Mouse (Mus musculus) lung, embryonic 16.5 days (tissue): ENCODE results near the gene Fmo2. TPM values are rescaled to one million over a fixed set of nuclear protein-coding genes. Genes with fewer than 3 reads are reported as not detected.

Experiments
- ATAC-seq: fragments of 200-750 bp; cut with Nextera tagmentation; 2 replicates; pipeline ENCODE4 v1.8.0; 2017; ENCODE audit warnings: low read depth, mild to moderate bottlenecking, moderate library complexity
- H3K27ac ChIP-seq: fragments of 300-500 bp; sonication (generic); 2 replicates; pipeline ENCODE4 v1.5.1; 2014; ENCODE audit warnings: mild to moderate bottlenecking, control low read depth, low read length
- H3K27me3 ChIP-seq: fragments of 300-500 bp; sonication (generic); 2 replicates; pipeline ENCODE4 v1.6.1; 2014; ENCODE audit warnings: low read depth, low read length, mixed read lengths; ENCODE audit not compliant: control insufficient read depth, insufficient read depth
- H3K36me3 ChIP-seq: fragments of 300-500 bp; sonication (generic); 2 replicates; pipeline ENCODE4 v1.6.1; 2014; ENCODE audit warnings: low read length; ENCODE audit not compliant: control insufficient read depth, insufficient read depth
- H3K4me1 ChIP-seq: fragments of 300-500 bp; sonication (generic); replicated peaks from 2 replicates; pipeline ENCODE4 v1.6.1; 2014; ENCODE audit warnings: low read length, mixed read lengths; ENCODE audit not compliant: control insufficient read depth, insufficient read depth
- H3K4me2 ChIP-seq: fragments of 300-500 bp; sonication (generic); 2 replicates; pipeline ENCODE4 v1.6.1; 2014; ENCODE audit warnings: low read depth, low read length, control low read depth
- H3K4me3 ChIP-seq: fragments of 300-500 bp; sonication (generic); 2 replicates; pipeline ENCODE4 v1.5.1; 2014; ENCODE audit warnings: mild to moderate bottlenecking, low read length, control low read depth
- H3K9ac ChIP-seq: fragments of 300-500 bp; sonication (generic); 2 replicates; pipeline ENCODE4 v1.6.1; 2014; ENCODE audit warnings: low read length, control low read depth
- H3K9me3 ChIP-seq: fragments of 300-500 bp; sonication (generic); 2 replicates; pipeline ENCODE4 v1.6.1; 2016; ENCODE audit warnings: low read length; ENCODE audit not compliant: control insufficient read depth
- WGBS: fragments of 180-500 bp; shearing (Covaris S2); extraction: QIAGEN DNeasy Blood & Tissue Kit; methylation state at CpG from one replicate; pipeline ENCODE4 v1.1.7; 2014; 5-methylcytosine and 5-hydroxymethylcytosine counted together
- polyA plus RNA-seq: library from polyadenylated mRNA; unstranded; fragments of >200 nt; fragmentation: Nextera tagmentation; extraction: Ambion mirVana; gene quantifications from 2 replicates; pipeline ENCODE4 v1.2.1, GENCODE M21; 2015

The Fmo2 gene
- polyA plus RNA-seq, 1 experiment from 2014 or later: 48.3 TPM

- WGBS: 70% methylated on average over 5 of the region's 5 CpGs
- ATAC-seq: no peak
- Histone ChIP-seq H3K9me3 (no peaks in the 10 kb centered on the region), H3K27ac (no peak overlapping the region), H3K27me3 (no peaks in the 10 kb centered on the region), H3K4me2 (no peak overlapping the region), H3K4me3 (no peak overlapping the region), H3K36me3 (no peaks in the 10 kb centered on the region), H3K4me1 (no peaks in the 10 kb centered on the region), H3K9ac (no peak overlapping the region)
Observed at GRCm38 (mm10) chr1:162834342-162834741, 64.2 kb downstream of the Fmo2 start.

- H3K4me3 ChIP-seq: no peak overlapping the region
- H3K27ac ChIP-seq: no peak overlapping the region
- ATAC-seq: no peak
- H3K36me3 ChIP-seq: no peaks in the 10 kb centered on the region
- no peaks in the 10 kb centered on the region for H3K4me1 ChIP-seq
- H3K9ac ChIP-seq: no peak overlapping the region
- peak overlapping the region; percentile 24; the same call in 1 of the 2 replicates for H3K4me2 ChIP-seq
- WGBS: 58% methylated on average over 5 of the region's 5 CpGs
- no peaks in the 10 kb centered on the region for H3K9me3 ChIP-seq
- no peaks in the 10 kb centered on the region for H3K27me3 ChIP-seq
Observed at GRCm38 (mm10) chr1:162832574-162832953, 66.0 kb downstream of the Fmo2 start.

- ATAC-seq: peak; percentile 54; the same call in 1 of the 2 replicates
- no peaks in the 10 kb centered on the region for H3K36me3 ChIP-seq
- H3K9ac ChIP-seq: no peak overlapping the region
- H3K4me3 ChIP-seq: no peak overlapping the region
- no peaks in the 10 kb centered on the region for H3K9me3 ChIP-seq
- H3K4me2 ChIP-seq: peak overlapping the region; percentile 24; the same call in 1 of the 2 replicates
- no peak overlapping the region for H3K27ac ChIP-seq
- H3K27me3 ChIP-seq: no peaks in the 10 kb centered on the region
- no peaks in the 10 kb centered on the region for H3K4me1 ChIP-seq
- 10% methylated on average over 5 of the region's 5 CpGs for WGBS
Observed at GRCm38 (mm10) chr1:162831838-162832573, 66.5 kb downstream of the Fmo2 start.

Other genes starting within 250 kb of the Fmo2 start
- not detected in 2 replicates for gene Myocos, start 240.5 kb downstream of the Fmo2 start, polyA plus RNA-seq
- gene Prrc2c, start 158.2 kb downstream of the Fmo2 start, polyA plus RNA-seq: 147 TPM in 2 replicates
- gene Fmo4, start 84.8 kb downstream of the Fmo2 start, polyA plus RNA-seq: 2.4 and 3.3 TPM in 2 replicates
- gene Fmo1, start 32.1 kb downstream of the Fmo2 start, polyA plus RNA-seq: 29.2 and 41.0 TPM in 2 replicates
- not detected in 2 replicates for gene Fmo6, start 38.8 kb upstream of the Fmo2 start, polyA plus RNA-seq
- gene Fmo3, start 85.8 kb upstream of the Fmo2 start, polyA plus RNA-seq: not detected in 2 replicates
- gene Mroh9, start 186.9 kb upstream of the Fmo2 start, polyA plus RNA-seq: not detected in 2 replicates